Mouse (Mus musculus): ENCODE measurements around the gene Poll.

The Poll gene

DNA sequence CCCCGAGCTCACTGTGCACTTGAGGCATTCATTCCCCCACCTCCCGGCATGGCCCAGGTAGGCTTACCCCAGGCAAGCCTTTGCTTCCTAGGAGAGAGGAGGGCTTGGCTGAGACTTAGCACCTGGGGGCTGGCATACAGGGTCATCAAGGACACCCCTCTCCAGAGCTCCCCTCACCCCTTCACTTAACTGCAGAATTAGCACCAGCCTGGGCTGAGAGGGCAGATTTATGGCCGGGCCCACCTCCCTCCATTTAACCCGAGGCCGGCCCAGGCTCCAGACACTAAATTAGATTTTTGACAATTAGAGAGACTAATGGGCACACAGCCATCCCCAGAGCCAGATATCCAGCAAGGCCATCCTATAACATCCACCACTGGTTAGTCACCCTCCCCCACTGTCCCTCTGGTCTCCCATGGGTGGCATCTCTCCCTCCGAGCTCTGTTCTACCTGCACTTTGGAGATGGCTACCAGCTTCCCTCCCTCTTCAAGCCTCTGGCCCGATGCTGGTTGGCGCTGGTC is 25.1 kb downstream of the Poll start:
- DNase-seq (ENCODE audit: low spot score in 2 of 2) = no peak

DNA sequence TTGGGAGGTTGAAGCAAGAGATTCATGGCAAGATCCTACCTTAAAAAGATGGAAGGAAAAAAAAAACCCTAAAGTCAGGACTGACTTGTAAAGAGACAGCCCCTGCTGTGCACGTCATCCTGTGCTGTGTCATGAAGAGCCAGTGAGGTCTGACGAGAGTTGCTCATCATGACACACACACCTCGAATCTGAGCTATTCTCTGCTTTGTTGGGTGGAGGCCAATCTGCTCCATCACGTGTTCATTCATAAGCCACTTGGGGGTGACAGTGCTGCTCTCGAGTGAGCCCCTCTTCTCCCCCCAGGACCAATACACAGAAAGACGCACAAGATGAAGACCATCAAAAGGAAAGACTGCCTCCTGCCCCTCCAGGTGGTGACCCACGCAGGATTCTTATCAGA is 26.7 kb downstream of the Poll start:
- DNase-seq (ENCODE audit: low spot score in 2 of 2) = no peak

DNA sequence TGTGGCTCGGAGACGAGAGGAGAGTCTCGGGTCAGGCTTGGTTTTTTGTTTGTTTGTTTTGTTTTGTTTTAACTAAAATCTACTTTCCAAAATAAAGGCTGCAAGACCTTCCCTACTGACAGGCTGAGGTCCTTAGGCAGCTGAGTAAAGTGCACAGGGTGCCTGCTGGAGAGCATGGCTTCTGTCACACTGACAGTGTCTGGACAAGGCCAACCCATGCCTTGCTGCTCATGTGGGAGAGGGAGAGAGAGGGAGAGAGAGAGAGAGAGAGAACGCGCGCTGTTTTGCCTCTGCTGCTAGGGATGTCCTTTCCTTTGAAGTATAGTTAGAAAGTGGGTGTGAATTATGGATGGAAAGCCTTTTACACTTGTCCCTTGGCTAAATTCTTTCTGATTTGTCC is 28.8 kb downstream of the Poll start:
- no peak for DNase-seq (ENCODE audit: low spot score in 2 of 2)

DNA sequence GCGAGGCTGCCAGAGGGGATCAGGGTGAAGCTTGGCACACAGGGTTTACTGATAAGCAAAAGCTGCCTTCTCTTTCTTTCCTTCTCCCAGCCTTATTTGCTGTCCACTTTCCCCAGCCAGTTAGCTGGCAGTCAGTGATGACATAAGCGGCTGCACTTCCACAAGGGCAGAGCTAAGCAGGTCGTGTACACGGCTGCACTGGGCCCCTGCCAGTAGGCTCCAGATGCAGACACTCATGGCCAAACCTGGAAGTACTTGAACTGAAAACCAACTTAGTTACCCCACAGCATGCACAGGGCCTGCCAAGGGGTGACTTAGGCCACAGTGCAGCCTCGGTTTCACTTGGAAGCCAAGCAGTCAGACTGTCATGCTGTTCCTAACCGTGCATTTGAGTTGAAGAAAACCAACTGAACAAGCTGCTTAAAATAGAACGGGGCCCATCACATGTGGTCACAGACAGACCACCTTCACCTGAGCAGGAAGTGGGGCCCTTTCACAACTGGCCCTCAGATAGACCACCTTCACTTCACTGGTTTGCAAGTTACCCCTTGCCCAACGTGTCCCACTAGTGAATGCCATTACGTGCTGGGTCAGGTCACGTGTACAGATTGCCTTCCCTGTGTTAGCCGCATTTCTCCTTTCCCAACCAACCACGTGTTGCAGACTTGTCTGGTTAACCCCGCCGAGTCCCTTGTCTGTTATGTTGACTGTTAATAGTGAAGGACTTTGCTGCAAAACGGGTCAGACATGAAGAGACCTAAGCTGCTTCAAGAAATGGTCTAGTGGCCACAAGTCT is 29.9 kb downstream of the Poll start:
- no peak for DNase-seq (ENCODE audit: low spot score in 2 of 2)

DNA sequence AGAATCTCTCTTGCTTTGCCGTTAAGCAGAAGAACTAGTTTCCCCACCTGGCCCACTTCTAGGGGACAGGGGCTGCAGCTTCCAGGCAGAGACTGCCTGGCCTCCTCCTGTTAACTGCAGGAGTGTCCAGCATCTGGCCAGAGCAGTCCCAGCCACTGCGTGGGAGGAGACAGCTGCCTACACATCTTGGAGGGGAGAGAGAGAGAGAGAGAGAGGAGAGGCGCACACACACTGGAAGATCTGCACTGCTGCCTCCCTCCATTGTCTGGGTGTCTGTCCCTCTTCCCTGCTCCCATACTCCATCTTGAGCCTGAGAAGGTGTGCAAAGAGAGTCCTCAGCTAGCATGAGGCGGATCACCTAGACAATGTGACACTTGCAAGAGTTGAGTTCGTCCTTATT is 31.0 kb downstream of the Poll start:
- no peak for DNase-seq (ENCODE audit: low spot score in 2 of 2)

DNA sequence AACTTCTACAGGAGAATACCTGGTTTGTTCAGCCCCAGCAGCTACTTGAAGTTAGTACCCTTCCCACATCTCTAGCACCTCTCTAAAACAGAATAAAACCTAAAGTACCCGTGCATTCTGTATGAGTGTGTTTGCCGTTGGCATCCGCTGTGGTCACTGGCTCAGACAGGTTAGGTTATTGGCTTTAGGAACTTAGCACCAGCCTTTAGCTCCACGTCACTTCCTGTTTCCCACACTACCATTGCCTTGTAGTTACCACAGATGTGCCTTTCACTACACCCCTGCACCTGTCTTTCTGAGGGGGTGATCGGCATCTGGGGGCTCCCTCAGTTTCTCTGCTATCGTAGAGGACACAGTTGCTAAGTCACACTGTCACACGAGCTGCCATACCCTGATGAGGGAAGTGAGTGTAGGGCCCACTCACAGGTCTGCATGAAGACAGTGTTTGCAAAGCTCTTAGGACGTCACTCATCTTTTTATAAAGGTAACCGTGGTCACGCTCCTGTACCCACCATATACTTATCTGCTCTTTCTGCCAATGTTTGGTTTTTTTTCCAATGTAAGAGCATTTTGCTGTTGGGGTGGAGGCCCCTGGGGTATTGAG is 32.3 kb downstream of the Poll start:
- DNase-seq (ENCODE audit: low spot score in 2 of 2) = peak; percentile 65 to 71

DNA sequence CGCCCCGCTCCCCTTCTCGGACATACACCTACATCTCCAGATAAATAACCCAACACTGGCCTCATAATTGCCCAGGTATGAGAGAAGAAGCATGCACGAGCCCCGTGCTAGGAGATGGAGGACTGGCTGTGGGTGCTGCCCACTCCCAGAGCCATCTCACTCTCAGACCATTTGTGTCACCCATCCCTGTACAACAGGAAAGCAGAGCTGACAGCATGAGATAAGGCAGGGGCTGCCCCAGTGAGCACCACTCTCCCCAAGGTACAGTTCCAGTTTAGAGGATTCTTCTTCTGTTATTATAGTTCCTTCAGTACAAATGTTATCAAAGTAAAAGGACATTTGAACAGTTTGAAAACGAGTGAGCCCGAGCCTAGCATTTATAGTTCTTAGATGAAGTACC is 32.9 kb downstream of the Poll start:
- no peak for DNase-seq (ENCODE audit: low spot score in 2 of 2)

DNA sequence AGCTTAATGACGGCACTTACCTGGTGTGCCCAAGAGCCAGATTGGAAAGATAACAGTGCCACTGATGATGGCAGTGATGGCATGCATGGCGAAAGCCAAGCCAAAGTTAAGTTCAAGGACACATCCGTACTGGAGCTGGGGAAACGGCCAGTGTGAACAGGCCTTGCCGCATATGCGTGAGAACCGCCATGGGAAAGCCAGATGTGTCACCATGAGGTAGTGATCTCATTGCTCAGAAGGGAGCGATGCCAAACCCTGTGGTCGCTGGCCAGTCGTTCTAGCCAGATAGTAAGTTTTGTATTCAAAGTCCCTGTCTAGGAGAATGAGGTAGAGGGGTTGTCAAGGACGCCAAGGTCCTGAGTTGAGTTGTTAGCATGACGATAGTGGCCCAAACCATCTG is 44.1 kb downstream of the Poll start:
- DNase-seq (ENCODE audit: low spot score in 2 of 2) = no peak

DNA sequence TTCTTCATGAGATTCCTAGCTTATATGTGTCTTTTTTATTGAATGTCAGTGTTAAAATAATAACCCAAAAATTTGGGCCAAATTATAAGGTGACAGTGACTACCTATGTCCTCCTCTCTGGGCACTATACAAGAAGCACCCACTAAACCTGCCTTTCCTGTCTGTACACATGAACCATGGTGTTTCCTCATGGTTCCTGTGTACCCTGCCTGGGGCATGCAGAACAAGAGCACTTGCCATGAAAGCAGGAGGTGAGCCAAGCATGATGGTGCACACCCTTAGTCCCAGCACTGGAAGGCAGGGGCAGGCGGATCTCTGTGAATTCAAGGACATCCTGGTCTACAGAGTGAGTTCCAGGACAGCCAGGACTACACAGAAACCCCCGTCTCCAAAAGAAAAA is 45.0 kb downstream of the Poll start:
- no peak for DNase-seq (ENCODE audit: low spot score in 2 of 2)

DNA sequence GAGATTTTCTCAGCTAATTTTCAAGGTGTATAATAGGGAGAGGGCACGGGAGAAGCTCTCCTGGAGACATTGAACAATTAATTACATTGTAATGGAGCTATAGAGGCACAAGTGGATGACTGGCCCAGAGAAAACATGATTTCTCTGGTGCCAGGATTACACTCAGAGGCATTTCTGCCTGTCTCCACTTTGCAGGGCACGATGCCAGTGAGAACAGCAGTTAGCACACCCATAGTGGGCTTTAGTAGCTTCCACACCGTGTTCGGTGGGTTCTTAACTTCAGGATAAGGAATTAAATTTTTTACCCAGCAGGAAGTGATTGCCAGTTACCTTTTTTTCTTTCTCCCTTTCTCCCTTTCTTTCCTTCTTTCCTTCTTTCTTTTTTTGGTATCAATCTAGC is 48.9 kb downstream of the Poll start:
- no peak for DNase-seq (ENCODE audit: low spot score in 2 of 2)

DNA sequence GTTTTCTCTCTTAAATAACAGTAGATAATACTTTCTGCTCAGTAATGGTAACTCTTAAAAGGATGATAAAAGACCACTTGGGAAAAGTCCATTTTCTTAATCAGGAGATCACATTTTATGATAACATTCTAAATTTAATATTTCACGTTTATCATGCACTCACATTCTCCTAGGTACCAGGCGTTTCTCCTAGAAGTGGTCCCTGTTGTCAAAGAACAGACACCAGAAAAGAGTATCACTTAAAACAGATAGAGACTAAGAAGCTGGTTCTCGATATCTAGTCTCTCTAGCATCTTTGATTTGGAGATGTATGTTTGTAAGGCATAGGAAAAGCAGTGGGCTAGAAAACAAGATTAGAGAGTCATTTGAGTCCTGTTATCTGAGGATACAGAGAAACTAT is 49.7 kb downstream of the Poll start:
- DNase-seq (ENCODE audit: low spot score in 2 of 2) = no peak

DNA sequence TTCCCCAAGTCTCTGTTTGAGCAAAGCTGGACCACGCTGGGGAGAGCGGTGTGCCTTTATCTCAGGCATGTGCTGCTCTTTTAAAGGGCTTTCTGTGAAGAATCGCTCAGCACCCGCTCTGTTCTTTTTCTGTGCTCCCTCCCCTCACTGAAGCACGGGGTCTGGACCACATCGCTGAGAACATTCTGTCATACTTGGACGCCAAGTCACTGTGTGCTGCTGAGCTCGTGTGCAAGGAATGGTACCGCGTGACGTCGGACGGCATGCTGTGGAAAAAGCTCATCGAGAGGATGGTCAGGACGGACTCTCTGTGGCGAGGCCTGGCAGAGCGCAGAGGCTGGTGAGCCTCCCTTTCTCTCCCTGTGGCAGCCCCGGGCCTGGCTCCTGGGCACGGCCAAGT is 52.8 kb downstream of the Poll start:
- DNase-seq (ENCODE audit: low spot score in 2 of 2) = no peak

DNA sequence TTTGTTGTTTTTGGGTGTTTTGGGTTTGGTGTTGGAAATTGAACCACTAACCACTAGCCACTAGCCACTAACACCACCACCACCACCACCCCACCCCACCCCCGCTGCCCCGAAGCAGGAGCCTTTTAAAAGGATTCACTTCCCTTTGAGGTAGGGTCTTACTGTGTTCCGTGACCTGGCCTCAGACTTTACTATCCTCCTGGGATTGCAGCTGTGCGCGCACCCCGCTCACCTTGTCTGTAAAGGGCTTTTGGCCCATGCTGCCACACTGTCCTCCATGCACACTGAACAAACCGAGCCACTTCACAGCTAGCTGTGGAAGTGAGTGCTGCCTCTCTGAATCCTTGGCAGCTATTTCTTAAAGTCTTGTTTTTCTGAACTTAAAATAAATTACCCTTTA is 54.9 kb downstream of the Poll start:
- DNase-seq (ENCODE audit: low spot score in 2 of 2) = no peak
